10 mouse cellular contexts compared by ENCODE assay signal in genomic region chr9:61436104-61436503, GRCm38 (mm10).
DNase-seq lines count a peak whose midpoint lies in the region.
"Had no signal": no experiment of that assay in that cellular context is flagged by ENCODE, and none has a peak within 500 bp of the region (broad histone marks: within the 10 kb centered on the region; RNA-seq: fewer than 3 reads in every experiment).

No protein-coding gene starts in this region.

- peak; percentile 34 for DNase-seq in adrenal gland, postnatal 25 days
- no peak for DNase-seq in adrenal gland, adult 18-20 months (ENCODE audit: low spot score in 2 of 2)
- DNase-seq in kidney, adult 9 months = peak; percentile 23
- no peak for DNase-seq in kidney, postnatal 10 days
- DNase-seq in lung, postnatal 10 days = peak; percentile 39
- no peak for DNase-seq in lung, postnatal 14 days
- DNase-seq in urinary bladder, postnatal 10 days (ENCODE audit: low spot score) = no peak
- DNase-seq in frontal cortex, adult 2 months (ENCODE audit: extremely low spot score in 1 of 2, low spot score in 1 of 2) = no peak
- DNase-seq: liver, embryonic 13.5 days; thymus, postnatal 25 days had no signal

Comparison
In these comparisons a context has a peak if more than half of its experiments do, and no peak if none do; other contexts are left out.
1. DNase-seq: peak in adrenal gland, postnatal 25 days (single experiment), kidney, adult 9 months (single experiment) and lung, postnatal 10 days (single experiment); none in adrenal gland, adult 18-20 months (0 of 2), kidney, postnatal 10 days (single experiment), lung, postnatal 14 days (single experiment), urinary bladder, postnatal 10 days (single experiment) and frontal cortex, adult 2 months (0 of 2).